Mouse (Mus musculus): Measurements from ENCODE around the gene Tmem39b. TPM values are rescaled to one million over a fixed set of nuclear protein-coding genes. Genes with fewer than 3 reads are reported as not detected.

The Tmem39b gene
- polyA plus RNA-seq, 1 experiment from 2014 or later = 47.3 TPM

Small RNAs within 50 kb of the gene (microRNA-seq; reads per million reads assigned to microRNA genes)
- not detected for gene Mir7016

Other genes starting within 250 kb of the Tmem39b start
- 23.8 and 25.9 TPM in 2 replicates for gene Bsdc1, start 235.3 kb downstream of the Tmem39b start, polyA plus RNA-seq (2014; fragmentation: Nextera tagmentation; extraction: Ambion mirVana)
- gene Tssk3, start 205.8 kb downstream of the Tmem39b start, polyA plus RNA-seq (2014; fragmentation: Nextera tagmentation; extraction: Ambion mirVana) = not detected in 2 replicates
- gene Fam229a, start 205.6 kb downstream of the Tmem39b start, polyA plus RNA-seq (2014; fragmentation: Nextera tagmentation; extraction: Ambion mirVana) = not detected in 2 replicates
- 1,590 and 1,591 TPM in 2 replicates for gene Marcksl1, start 183.3 kb downstream of the Tmem39b start, polyA plus RNA-seq (2014; fragmentation: Nextera tagmentation; extraction: Ambion mirVana)
- gene Hdac1, start 154.1 kb downstream of the Tmem39b start, polyA plus RNA-seq (2014; fragmentation: Nextera tagmentation; extraction: Ambion mirVana) = 299 and 309 TPM in 2 replicates
- 10.7 and 12.1 TPM in 2 replicates for gene Lck, start 123.2 kb downstream of the Tmem39b start, polyA plus RNA-seq (2014; fragmentation: Nextera tagmentation; extraction: Ambion mirVana)
- gene Fam167b, start 118.3 kb downstream of the Tmem39b start, polyA plus RNA-seq (2014; fragmentation: Nextera tagmentation; extraction: Ambion mirVana) = 3.5 and 4.3 TPM in 2 replicates
- 296 and 317 TPM in 2 replicates for gene Eif3i, start 96.2 kb downstream of the Tmem39b start, polyA plus RNA-seq (2014; fragmentation: Nextera tagmentation; extraction: Ambion mirVana)
- gene Tmem234, start 96.2 kb downstream of the Tmem39b start, polyA plus RNA-seq (2014; fragmentation: Nextera tagmentation; extraction: Ambion mirVana) = 202 and 207 TPM in 2 replicates
- 1.8 and 2.8 TPM in 2 replicates for gene Dcdc2b, start 82.6 kb downstream of the Tmem39b start, polyA plus RNA-seq (2014; fragmentation: Nextera tagmentation; extraction: Ambion mirVana)
- gene Iqcc, start 77.7 kb downstream of the Tmem39b start, polyA plus RNA-seq (2014; fragmentation: Nextera tagmentation; extraction: Ambion mirVana) = 26.4 and 35.0 TPM in 2 replicates
- 40.3 and 48.8 TPM in 2 replicates for gene Ccdc28b, start 72.9 kb downstream of the Tmem39b start, polyA plus RNA-seq (2014; fragmentation: Nextera tagmentation; extraction: Ambion mirVana)
- gene Txlna, start 55.8 kb downstream of the Tmem39b start, polyA plus RNA-seq (2014; fragmentation: Nextera tagmentation; extraction: Ambion mirVana) = 111 and 123 TPM in 2 replicates
- 13.1 and 13.4 TPM in 2 replicates for gene Kpna6, start 24.1 kb downstream of the Tmem39b start, polyA plus RNA-seq (2014; fragmentation: Nextera tagmentation; extraction: Ambion mirVana)
- gene Khdrbs1, start 45.5 kb upstream of the Tmem39b start, polyA plus RNA-seq (2014; fragmentation: Nextera tagmentation; extraction: Ambion mirVana) = 162 and 189 TPM in 2 replicates
- gene Ptp4a2, start 114.4 kb upstream of the Tmem39b start, polyA plus RNA-seq (2014; fragmentation: Nextera tagmentation; extraction: Ambion mirVana) = 315 and 335 TPM in 2 replicates
- not detected in 2 replicates for gene Spocd1, start 232.4 kb upstream of the Tmem39b start, polyA plus RNA-seq (2014; fragmentation: Nextera tagmentation; extraction: Ambion mirVana)

Measured in limb, embryonic 11.5 days (tissue).